Mouse (Mus musculus): ENCODE measurements at regions not wholly inside any gene's neighbourhood (a gene's known extent, or its start where the extent isn't known, plus 50 kb on each side); places are given as distances from the start of the nearest gene placed in this dataset.

DNA sequence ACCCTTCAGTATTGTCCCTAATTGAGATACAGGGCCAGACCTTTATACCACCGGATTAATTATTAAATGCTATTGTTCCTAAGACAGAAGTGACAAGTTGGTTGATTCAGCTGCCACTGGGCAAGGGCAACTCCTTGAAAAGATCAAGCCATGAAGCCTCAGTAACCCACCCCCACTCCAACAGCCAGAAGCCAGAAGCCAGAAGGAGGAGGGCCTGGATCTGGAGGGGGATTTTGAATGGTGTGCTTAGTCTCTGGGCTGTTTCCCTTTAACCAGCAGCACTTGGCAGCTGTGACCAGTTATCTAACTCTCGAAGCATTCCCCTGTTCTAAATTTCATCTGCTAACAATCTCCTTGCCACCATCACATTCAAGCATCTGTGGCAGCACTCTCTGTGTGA, 129.1 kb upstream of the Smarca2 start:
- DNase-seq (ENCODE audit: low spot score) = no peak

DNA sequence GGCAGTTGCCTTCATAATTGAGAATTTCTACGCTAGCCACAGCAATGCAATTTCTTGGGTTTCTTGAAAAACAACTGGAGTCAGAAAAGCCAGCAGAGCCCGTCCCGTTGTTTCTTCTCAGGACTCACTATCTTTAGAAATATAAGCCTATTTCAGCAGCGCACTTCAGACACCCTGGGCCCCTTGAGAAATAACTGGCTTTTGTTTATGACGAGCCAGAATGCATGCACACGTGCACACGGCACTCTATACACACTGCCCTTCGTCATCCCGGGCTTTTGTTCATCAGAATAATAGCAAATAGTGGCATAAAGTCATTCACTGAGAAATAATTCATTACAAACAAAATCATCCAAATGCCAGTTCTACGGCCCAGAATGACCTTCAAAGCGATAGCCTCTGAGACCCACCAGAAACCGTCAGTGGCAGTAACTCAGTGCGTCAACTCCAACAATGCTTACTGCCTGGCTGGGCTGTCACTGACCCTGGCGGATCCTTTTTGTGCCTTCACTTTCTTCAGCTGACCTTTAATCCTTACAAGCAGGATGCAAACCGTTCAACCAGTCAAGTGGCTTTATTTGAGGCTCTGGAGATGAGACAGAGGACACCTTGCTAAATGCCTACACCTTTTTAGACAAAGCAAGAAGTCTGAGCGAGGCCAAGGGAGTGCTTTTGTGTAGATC, 126.7 kb upstream of the Smarca2 start:
- DNase-seq (ENCODE audit: low spot score) = no peak

DNA sequence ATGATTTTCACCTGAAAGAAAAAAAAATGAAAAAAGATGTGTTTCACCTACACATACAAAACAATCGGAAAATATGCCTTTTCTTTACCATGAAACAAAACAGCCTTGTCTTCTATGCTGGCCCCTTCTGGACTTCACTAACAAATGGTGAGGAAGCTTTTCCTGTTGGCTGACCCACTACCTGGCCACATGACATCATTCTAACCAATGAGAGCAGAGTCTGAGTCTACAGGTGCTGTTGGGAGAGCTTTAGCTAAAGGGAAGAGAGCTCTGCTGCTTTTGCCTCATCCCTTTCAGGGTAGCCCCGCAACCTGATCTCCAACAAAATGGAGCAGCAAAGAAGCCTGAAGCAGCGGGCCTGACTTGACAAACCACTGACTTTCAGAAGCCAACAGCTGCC, 120.5 kb upstream of the Smarca2 start:
- DNase-seq (ENCODE audit: low spot score) = no peak

DNA sequence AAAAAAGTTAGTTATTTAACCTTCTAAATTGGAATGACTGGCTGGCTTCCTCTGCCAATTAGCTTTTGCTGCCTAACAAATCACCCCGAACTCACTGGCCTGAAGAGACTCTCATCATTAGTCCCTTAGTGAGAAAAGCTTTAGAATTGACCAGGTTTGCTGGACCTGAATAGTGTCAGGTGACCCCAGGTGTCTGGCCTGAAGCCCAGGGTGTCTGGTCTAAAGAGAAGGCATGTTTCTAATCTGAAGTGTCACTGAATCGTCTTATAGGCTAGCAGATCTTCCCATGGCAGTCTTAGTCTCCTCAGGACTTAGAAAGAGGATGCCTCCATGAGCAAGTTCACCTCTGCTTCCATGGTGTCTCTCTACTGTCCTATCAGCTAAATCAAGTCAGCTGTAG, 112.0 kb upstream of the Smarca2 start:
- no peak for DNase-seq (ENCODE audit: low spot score)

DNA sequence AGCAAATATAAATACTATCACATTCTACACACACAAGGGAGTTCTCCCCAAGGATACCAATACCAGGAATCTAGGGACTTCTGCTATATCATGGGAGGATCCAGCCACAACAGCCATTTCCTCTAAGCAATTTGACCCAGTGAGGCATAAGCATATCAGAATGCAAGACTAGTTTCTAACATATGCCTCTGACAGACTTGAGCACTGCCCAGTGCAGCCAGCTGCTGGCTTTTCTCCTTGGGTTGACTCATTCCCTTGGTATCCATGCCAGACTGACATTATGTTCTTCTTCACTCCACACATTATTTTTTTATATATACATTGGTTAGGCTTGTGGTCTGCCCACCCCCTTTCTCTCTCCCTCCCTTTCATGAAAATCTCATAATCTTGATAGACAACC, 103.8 kb upstream of the Smarca2 start:
- no peak for DNase-seq (ENCODE audit: low spot score)

DNA sequence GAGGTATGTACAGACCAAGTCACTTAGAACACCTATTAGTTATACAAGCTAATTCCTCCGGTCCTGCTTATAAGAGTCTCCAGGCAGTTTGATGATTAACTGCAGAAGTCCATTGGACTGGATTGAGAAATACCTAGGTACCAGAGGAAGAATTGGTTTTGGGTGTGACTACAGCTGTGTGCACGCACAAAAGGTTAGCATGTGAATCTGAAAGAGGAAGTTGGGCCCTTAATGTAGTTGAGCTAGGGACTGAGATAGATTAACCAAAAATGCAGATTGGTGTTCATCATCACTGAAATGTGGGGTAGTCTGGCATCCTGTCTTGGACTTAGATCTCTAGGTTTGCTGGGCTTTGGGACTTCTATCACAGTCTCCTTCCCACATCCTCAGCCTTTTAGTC, 100.8 kb upstream of the Smarca2 start:
- no peak for DNase-seq (ENCODE audit: low spot score)

DNA sequence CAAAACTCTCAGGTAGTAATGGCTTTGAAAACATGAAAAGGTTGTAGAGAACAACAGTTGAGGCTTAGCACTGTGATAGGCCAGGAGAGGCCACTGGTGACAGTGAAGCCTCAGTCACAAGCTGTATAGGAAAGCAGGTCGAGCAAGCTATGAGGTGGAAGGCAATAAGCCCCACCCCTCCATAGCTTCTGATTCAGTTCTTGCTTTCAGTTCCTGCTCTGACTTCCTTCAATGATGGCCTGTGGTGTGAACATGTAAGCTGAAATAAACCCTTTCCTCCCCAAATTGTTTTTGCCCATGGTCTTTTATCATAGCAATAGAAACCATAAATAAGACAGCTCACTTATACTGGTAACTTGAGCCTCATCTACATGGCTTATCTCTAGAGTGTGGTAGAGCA, 98.0 kb upstream of the Smarca2 start:
- DNase-seq (ENCODE audit: low spot score) = no peak

DNA sequence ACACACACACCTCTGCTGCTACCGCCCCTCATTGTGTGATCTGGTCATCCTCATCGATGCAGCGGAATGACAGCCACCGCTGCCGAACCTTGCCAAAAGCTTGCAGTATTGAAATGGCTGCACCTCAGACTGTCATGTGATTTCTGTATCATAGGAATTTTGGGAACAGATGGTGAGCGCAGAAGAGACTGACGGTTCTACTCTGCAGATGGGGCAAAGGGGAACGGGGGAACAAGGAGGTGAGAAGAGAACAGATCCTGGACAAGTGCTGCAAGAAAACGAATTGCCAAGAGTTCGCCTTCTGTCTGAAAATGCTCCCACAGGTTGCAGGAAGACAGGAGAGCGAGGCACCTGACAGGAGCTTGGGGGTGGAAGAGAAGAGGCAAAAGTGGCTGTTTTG, 96.9 kb upstream of the Smarca2 start:
- no peak for DNase-seq (ENCODE audit: low spot score)

DNA sequence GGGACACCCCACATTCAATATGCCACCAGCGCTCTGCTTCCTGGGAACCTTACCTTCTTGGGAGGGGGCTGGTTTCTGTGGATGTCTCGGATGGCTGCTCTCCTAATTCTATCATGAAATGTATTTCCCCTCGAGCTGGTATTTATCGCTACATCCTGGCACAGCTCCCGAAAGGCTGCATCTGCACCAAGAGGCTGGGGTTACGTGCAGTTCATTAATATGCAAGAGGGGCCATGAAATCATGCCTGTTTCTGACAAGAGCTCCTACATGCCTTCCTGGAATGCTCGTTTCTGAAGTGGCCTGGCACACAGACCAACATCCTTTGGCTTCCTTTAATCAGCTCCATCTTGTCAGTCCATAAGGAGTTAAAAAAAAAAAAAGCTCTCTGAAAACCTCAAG, 96.2 kb upstream of the Smarca2 start:
- no peak for DNase-seq (ENCODE audit: low spot score)

DNA sequence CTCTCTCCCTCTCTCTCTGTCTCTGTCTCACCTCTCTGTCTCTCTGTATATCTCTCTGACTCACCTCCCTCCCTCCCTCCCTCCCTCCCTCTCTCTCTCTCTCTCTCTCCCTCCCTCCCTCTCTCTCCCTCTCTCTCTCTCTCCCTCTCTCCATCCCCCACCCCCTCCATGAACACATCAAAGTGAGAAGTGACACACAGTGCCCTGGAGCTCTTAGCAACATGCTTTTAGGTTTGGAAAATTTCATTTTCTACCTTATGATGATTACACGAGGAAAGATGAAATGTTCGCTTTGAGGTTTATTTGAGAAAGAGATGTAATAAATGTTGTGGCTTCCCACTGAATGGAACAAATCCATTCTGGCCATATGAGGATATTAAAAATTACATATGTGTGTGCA, 95.6 kb upstream of the Smarca2 start:
- no peak for DNase-seq (ENCODE audit: low spot score)

DNA sequence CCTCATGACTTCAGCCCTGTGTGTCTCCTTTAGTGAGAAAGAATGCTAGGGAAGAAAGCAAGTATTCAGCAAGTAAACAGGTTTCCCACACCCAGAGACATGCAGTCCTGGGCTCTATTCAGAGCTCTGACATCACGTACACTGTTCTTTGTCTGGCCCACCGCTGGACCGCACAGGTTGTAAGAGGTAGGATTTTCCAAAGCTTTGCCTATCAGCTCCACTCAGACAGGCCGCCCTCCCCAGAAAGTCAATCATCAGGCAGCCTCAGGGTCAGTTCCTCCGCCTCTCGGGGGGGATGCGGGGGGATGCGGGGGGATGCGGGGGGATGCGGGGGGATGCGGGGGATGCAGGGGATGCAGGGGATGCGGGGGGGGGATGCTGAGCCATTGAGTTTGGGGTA, 94.7 kb upstream of the Smarca2 start:
- DNase-seq (ENCODE audit: low spot score) = no peak

DNA sequence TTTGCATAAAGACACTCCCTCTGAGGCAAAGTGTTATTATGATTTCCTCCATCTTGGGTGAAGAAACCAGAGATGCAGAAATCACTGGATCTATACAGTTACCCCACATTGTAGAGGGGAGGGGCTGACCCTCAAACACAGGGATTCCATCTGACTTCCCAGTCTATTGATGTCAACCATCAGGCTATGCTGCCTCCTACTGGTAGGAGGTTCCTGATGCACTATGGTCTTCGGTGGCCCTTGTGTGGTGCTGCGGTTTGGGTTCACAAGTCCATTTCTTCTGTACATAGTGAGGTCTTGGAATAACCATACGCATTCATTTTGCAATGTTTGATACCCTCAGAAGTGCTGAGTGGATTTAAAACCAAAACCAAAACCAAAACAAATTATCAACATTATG, 94.0 kb upstream of the Smarca2 start:
- no peak for DNase-seq (ENCODE audit: low spot score)

DNA sequence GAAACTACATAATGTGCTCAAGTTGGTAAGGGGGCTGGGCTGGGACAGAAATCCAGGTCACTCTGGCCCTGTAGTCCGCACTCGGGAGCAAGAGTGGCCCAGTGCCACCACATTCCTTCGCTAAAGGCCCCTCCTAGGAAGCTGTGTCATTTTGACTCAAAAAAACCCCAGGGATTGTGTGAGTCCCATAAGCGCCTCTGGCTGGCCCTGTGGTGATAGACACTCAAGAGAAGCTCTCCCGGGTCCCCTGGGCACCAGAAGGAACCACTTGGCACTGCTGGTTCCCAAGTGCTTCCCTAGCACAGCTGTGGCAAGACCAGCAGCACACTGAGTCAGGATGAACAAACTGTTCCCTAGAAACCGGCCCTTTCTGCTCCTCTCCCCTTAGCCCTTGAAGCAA, 93.1 kb upstream of the Smarca2 start:
- DNase-seq (ENCODE audit: low spot score) = no peak

DNA sequence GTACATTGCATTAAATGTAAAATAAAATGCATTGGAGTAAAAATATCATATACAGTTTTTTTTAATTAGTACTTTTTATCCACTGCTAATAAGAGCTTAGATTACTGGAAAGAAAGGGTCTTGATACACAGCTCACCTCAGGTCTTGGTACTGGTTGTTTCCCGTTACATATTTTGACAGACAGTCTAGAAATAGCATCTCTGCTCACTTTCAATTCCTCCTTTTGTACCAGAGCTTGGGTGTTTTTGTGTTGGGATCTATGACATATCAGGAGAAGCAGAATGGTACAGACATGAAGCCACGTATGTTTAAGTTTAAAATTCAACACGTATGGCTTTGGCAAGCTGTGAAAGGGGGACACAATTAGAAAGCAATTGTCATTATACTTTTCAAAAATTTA, 80.3 kb upstream of the Smarca2 start:
- no peak for DNase-seq (ENCODE audit: low spot score)

DNA sequence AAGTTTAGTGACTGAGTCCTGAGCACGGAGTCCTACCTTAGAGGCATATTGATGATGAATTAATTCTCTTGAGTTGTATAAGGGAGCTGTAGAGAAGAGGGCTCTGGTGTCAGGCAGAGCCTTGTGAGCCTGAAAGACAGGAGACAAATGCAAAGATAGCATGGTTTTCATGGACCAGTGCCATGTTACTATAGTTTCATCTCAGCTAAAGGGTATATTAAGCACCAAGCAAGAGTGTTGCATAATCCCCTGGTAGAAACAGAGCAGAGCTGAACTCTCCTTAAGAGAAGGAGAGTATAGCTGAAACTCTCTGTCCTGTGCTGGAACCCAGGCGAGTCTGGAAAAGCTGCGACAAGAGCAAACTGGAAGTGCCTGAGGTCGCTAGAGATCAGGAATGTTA, 73.5 kb upstream of the Smarca2 start:
- no peak for DNase-seq (ENCODE audit: low spot score)

DNA sequence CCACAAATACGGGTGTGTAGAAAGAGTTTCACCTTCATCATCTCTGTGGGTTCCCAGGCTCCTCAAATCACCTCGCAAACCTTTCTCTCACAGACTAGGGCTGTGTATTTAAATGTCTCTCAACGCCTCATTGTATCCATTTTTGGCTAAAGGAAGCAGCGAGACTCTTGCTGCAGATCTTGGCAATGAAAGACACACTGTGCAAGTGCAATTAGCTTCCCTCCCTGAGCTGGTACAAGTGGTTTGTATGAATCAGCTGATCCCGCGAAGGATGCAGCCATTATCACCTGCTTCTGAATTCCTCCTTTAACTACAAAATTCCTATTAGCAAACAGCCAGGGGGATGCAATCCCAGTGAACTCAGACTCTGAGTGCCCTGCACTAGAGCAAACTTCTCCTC, 72.3 kb upstream of the Smarca2 start:
- DNase-seq (ENCODE audit: low spot score) = no peak

DNA sequence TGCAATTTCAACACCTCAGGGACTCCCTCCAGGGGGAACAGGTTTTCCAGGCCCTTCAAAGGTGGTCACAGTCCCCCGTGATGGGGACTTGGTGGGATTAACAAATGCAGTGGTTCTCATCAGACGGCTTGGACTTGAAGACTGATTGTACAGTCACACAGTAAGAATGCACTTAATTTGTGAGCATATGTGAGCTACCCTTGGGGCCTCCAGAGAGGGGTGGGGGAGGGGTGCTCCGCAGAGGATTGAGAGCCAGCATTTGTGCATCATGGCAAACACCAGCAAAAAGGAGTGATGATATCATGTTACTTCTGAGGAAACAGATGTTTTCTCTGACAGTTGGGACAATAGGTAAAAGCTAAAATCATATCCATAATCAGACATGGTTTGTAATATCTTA, 59.2 kb upstream of the Smarca2 start:
- DNase-seq (ENCODE audit: low spot score) = no peak

DNA sequence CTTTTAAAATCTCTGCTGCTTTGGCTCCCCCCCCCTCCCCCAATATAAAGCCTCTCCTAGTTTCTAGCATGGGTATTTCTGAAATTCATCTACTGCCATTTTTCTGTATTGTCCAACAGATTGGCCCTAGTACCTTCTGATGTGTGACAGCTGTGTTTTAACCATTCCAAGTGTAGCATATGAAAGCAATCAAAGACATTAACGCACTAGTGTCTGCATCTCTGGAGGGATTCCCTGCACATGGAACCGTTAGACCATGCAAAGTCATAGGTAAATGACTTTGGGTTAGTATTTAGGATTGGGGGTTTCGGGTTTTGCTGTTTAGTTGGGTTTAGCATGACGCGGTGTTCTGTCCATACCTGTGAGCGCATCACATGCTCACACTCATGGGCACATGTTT, 57.3 kb upstream of the Smarca2 start:
- DNase-seq (ENCODE audit: low spot score) = no peak

DNA sequence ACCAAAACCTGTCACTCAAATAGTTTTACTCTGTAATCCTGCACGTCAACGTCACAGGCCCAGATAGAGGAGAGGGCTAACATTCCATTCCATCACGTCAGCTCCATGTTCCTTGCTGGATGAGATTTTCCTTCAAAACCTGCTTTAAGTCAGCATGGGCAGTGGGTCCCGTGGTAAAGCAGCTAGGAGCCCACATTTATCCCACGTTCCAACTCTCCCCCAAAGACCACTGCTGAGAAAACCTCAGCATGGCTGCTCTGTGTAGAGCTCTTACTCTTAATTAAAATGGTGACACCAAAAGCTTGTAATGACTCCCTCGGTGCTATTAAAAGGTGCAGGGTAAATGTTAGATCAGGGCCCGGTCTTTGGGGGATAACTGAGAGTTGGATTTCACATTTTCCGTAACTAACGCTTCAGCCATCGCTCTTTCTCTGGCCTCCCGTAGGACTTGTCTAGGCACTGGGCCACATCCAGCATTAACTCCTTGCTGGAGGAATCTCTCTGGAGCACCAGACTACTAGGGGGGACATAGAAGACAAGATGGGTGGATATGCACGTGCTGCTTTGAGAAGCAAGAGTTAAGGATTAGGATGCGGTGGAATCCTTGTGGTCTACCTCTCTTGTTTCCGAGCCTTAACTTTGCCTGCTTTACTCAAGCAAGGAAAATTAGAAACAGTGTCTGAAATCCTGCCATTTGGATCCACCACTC, 56.1 kb upstream of the Smarca2 start:
- no peak for DNase-seq (ENCODE audit: low spot score)

DNA sequence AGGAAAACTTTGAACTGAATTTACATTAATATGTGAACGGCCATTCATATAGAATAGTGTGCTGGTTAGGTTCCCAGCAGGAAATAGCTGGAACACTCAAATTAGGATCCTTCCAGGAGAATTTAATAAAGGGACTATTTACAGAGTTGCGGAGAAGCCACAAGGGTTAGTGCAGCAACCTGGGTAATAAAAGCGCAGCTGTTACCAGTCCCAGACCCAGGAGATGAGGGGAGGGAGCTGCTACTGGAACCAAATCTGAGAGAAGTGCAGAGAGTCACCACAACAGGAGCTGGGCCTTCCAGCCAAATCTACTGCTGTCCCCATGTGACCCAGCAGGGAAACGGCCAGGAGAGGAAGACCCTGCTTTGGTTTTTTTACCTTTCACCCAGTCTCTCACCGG, 54.6 kb upstream of the Smarca2 start:
- no peak for DNase-seq (ENCODE audit: low spot score)
